Mouse (Mus musculus) intestine, embryonic 16.5 days (tissue): ENCODE results near the gene Ccdc34. TPM values are rescaled to one million over a fixed set of nuclear protein-coding genes. Genes with fewer than 3 reads are reported as not detected.

ENCODE experiments used
- polyA plus RNA-seq: library from polyadenylated mRNA; unstranded; fragments of >200 nt; fragmentation: Nextera tagmentation; extraction: Ambion mirVana; gene quantifications from 2 replicates; pipeline ENCODE4 v1.2.1, GENCODE M21; 2015

The Ccdc34 gene
- polyA plus RNA-seq, 1 experiment from 2014 or later, result 40.0 TPM

Other genes starting within 250 kb of the Ccdc34 start
- gene Lin7c, start 127.0 kb upstream of the Ccdc34 start, polyA plus RNA-seq, result 61.9 and 67.0 TPM in 2 replicates
- 18.9 and 19.0 TPM in 2 replicates for gene Lgr4, start 100.2 kb upstream of the Ccdc34 start, polyA plus RNA-seq